Mouse (Mus musculus) regulatory T cell (primary cell): ENCODE measurements at regions not wholly inside any gene's neighbourhood (a gene's known extent, or its start where the extent isn't known, plus 50 kb on each side); places are given as distances from the start of the nearest gene placed in this dataset.

ENCODE experiments used
- in situ Hi-C: fragments of 300-600 bp; cut with MboI, MseI; formaldehyde crosslinking; loops from one replicate; pipeline ENCODE4 v1.15.1; 2025; ENCODE audit warnings: high pct_unique_total_duplicates

DNA sequence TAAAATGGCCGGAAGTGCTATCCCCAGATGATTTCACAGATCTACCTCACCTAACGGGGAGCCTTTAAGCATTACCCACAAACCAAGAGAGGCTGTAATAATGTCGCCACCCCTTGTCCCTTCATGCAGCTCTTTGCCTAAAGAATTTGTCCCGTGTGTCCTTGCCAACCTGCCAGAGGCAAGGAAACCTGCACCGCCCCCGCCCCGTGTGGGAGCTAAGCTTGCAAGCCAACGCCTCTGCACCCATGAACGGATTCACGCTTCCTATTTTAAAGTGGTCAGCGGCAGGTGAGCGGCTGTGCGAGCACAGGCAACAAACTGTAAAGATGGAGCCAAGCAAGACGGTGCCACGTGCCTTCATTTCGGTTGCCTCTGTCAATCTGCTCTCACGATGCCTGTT, 63.1 kb downstream of the Gm11011 start:
- in situ Hi-C loops, result no loop called here

DNA sequence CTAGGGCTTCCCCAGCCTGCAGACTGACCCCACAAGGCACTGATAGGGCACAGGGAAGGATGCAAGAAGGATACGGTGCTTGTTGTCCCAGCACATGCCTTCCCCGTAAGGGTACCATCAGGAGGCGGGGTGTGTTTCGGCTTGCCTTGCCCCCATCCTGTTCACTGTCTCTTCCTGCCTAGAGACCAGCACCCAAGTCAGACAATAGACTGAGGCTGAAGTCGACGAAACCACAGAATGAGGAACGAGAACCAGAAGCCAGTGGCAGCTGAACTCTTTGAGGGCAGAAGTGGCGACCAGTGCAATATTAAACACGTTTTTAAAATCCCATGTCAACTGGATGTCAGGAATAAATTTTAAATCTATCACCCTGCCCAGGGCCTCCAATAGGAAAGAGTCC, 67.6 kb downstream of the Gm11011 start:
- in situ Hi-C loops, result no loop called here

- in situ Hi-C loops, result no loop called here
Measured at GRCm38 (mm10) chr2:169515350-169515749, 72.2 kb downstream of the Gm11011 start.

DNA sequence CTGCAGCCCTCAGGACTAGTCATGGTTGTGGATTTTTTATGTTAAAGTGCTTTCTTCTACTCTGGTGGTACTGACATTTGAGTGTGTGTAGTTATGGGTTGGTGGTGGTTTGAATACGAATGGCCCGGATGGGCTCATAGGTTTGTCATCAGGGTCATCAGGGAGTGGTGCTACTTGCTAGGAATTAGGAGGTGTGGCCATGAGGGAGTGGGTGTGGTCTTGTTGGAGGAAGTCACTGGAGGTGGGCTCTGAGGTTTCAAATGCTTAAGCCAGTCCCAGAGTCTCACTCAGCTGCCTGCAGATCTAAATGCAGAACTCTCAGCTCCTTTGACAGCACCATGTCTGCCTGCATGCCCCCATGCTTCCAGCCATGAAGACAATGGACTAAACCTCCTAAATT, 76.8 kb downstream of the Gm11011 start:
- in situ Hi-C loops, result no loop called here

DNA sequence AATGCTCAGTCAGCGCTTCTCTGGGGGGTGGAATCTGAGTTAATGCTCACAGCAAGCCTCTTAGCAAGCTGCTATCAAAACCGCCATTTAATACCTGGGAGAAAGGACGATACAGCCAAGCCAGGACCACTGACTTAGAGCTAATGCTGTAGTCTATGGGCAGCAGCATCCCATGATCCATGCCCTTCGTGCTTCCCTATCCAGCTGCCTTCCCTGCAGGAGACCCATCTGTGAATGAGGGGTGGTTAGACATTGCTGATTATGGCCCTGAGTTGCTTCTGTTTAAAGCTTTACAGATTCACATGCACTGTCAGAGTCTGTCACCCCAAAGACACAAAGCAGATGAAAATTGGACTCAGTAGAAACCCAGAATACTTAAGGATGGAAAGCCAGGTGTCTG, 78.1 kb downstream of the Gm11011 start:
- in situ Hi-C loops, result no loop called here

GRCm38 (mm10) chr2:169504416-169505057, 83.0 kb downstream of the Gm11011 start:
- in situ Hi-C loops, result no loop called here

DNA sequence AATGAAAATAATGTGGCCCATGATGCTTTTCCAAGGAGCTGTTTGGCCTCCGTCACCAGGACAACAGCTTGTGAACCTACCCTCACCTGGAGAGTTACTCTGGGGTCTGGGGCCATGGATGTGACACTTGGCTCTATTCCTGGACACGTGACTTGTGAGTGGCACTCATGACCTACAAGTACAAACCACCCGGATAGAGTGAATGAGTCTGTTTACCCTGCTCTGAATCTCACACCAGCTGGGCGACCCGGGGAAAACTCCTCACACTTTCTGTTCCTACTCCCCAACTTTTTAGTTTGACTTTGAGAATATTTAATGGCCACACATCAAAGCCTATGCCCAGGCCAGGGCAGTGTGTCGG, 84.0 kb downstream of the Gm11011 start:
- in situ Hi-C loops, result no loop called here

DNA sequence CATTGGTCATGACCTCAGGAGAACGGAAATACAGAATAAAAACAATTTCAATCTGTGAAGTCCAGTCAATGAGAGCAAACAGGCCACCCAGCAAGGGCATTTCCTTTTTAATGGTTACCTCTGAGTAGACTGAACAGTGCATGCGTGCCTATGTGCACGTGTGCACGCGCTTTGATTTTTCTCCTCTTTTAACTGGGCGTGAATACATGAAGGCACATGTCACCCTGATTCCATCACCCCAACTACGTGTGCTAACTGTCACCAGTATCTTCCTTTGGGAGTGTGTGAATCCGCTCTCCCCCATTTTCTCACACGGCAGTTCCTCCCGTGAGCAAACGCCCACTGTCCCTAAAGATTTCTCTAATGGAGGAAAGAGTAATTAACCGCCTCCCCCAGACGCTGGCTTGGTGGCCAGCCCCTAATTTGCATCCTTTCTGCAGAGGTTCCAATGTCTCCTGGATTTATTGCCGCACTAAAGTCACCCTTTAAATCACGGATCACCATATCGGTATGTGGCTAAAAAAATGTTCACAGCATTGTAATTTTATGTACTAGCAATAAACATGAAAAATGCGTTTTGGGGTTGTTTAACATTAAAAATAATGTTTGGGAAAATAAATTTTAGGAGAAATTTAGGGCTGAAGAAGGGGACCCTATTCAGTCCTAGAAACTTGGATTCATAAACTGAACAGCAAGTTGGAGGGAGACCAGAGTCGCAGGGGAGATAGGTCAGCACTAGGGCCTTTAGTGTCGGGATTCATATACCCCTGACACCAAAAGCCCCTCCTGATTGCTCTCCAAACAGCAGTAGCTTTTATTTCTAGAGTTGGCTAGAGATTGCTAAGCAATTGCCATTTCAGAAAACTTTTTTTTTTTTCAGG, 84.6 kb downstream of the Gm11011 start:
- in situ Hi-C loops, result no loop called here

DNA sequence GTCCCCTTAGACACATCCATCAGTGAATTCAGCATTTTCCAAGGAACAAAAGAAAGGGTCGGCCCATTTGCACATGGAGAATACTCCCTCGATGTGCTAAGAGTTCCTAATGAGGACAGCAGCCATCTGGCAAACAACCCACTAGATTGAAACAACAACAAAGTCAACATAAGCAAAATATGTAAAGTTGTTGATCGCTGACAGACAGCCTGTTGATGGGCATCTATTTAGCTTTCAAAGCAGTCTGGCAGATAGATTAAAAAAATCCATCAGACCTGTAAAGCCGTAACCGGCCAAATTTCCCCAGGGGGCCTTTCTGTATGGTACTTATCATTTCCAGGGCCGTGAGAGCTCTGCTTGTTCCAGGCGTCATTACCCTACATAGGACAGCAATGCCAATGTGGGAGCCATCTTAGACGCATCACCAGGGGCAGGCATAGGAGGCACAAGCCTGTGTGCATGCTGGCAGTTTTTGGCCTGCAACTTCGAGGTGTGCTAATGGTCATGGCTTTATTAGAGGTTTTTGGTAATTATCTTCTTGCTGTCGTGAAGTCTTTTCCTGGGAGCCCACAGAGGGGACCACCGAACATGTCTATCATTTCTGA, 85.7 kb downstream of the Gm11011 start:
- in situ Hi-C loops, result no loop called here

DNA sequence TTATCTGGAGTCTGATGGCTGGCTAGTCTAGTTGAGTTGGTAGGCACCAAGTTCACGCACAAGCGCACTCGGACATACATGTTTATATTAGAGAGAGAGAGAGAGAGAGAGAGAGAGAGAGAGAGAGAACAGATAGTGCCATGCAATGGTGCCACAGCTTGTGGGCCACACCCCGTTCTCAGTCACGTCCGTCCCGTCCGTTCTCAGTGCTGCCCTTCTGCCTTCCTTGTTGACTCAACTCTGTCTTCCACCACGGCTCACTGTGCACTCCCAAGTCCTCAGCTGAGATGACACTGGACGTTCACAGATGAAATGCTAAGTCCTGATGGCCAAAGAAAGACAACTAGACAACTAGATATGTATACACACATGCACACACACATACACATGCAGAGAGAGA, 92.2 kb downstream of the Gm11011 start:
- in situ Hi-C loops, result no loop called here

- in situ Hi-C loops, result no loop called here
Measured at GRCm38 (mm10) chr2:169494503-169495311, 92.8 kb downstream of the Gm11011 start.

GRCm38 (mm10) chr2:169493609-169494275, 93.8 kb downstream of the Gm11011 start:
- in situ Hi-C loops, result no loop called here

- in situ Hi-C loops, result no loop called here
Measured at GRCm38 (mm10) chr2:169483934-169484333, 103.6 kb downstream of the Gm11011 start.

DNA sequence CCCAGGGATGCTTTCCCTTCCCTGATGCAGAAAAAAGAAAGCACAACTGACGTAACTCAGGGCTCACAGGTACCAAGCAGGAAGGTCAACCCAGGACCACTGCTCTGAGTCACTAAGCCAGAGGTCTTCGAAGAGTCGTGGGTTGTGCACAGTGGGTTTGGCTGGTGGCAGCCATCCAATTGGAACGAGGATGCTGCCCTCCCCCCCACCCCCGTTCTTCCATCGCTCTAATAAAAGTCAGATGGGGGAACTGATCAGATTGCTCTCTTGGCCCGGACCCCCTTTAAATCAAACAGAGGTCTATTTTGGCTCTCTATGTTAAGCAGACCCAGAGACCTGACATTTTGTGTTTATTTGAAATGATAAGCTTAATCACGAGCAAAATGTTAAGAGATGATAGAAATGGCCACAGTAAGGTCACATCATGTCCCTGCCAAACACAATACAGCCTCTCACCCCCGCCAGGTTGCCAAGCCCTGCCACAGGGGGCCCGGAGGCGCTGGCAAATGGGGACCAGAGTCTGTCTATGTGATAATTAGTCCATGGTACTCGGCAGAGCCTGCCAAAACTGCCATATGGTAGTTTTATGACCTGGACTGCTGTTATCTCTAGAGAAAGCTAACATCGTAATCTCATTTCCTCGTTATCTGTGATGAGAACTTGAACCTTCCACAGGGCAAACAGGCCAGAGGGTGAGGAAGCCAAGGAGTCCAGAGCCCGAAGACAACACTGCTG, 105.6 kb downstream of the Gm11011 start:
- in situ Hi-C loops, result no loop called here

GRCm38 (mm10) chr2:169474418-169475112, 113.0 kb downstream of the Gm11011 start:
- in situ Hi-C loops, result no loop called here

- in situ Hi-C loops, result no loop called here
Measured at GRCm38 (mm10) chr2:169469538-169469937, 118.0 kb downstream of the Gm11011 start.

- in situ Hi-C loops, result no loop called here
Measured at GRCm38 (mm10) chr2:169467621-169468020, 119.9 kb downstream of the Gm11011 start.

- in situ Hi-C loops, result no loop called here
Measured at GRCm38 (mm10) chr2:169464106-169464505, 123.4 kb downstream of the Gm11011 start.

- in situ Hi-C loops, result no loop called here
Measured at GRCm38 (mm10) chr2:169461491-169462039, 126.0 kb downstream of the Gm11011 start.

DNA sequence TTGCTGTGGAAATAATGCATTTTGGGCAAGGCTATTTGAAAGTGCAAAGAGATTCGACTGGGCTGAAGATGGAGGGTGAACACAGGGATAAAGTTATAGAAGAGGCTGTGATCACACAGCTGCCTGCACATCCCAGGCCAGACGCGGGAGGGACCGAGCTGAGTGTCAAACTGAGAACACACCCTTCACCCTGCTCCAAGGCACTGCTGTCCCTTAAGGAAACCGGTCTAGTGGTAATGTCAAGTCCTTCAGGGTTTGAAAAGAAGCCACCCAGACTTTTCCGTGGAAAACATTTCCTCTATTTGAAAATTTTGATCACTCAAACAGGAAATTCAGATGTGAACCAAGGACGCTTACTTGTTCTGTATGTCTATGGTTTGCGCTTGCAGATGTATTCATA, 134.6 kb downstream of the Gm11011 start:
- in situ Hi-C loops, result no loop called here
